Mouse (Mus musculus): Measurements from ENCODE around the gene Traf3ip2. TPM values are rescaled to one million over a fixed set of nuclear protein-coding genes. Genes with fewer than 3 reads are reported as not detected.

The Traf3ip2 gene
- 13.9 and 19.3 TPM in 2 replicates for polyA plus RNA-seq (2015; fragmentation: Nextera tagmentation; extraction: Ambion mirVana)

- no peak for DNase-seq (ENCODE audit: low spot score)
These were observed at the start of gene Traf3ip2 for GRCm38 (mm10) chr10:39612633-39612988. Gene Traf3ip2, plus strand, starts transcription at chr10:39612934.

- no peak for DNase-seq (ENCODE audit: low spot score)
These were observed 49.0 kb upstream of the Traf3ip2 start for GRCm38 (mm10) chr10:39563552-39564223.

- no peak for DNase-seq (ENCODE audit: low spot score)
These were observed 45.8 kb upstream of the Traf3ip2 start for GRCm38 (mm10) chr10:39566901-39567300.

- no peak for DNase-seq (ENCODE audit: low spot score)
These were observed 43.7 kb upstream of the Traf3ip2 start for GRCm38 (mm10) chr10:39568991-39569390.

- no peak for DNase-seq (ENCODE audit: low spot score)
These were observed 41.7 kb upstream of the Traf3ip2 start for GRCm38 (mm10) chr10:39571011-39571410.

- no peak for DNase-seq (ENCODE audit: low spot score)
These were observed 40.6 kb upstream of the Traf3ip2 start for GRCm38 (mm10) chr10:39572050-39572671.

- DNase-seq (ENCODE audit: low spot score) = peak; percentile 21
These were observed 40.1 kb upstream of the Traf3ip2 start for GRCm38 (mm10) chr10:39572672-39573051.

- DNase-seq (ENCODE audit: low spot score) = no peak
These were observed 36.3 kb upstream of the Traf3ip2 start for GRCm38 (mm10) chr10:39576466-39576865.

- DNase-seq (ENCODE audit: low spot score) = no peak
These were observed 32.3 kb upstream of the Traf3ip2 start for GRCm38 (mm10) chr10:39580477-39580876.

- no peak for DNase-seq (ENCODE audit: low spot score)
These were observed 30.3 kb upstream of the Traf3ip2 start for GRCm38 (mm10) chr10:39582385-39582784.

- no peak for DNase-seq (ENCODE audit: low spot score)
These were observed 29.0 kb upstream of the Traf3ip2 start for GRCm38 (mm10) chr10:39583718-39584117.

- DNase-seq (ENCODE audit: low spot score) = no peak
These were observed 25.3 kb upstream of the Traf3ip2 start for GRCm38 (mm10) chr10:39587290-39587925.

GRCm38 (mm10) chr10:39587973-39588746, 24.6 kb upstream of the Traf3ip2 start:
- DNase-seq (ENCODE audit: low spot score) = no peak

- DNase-seq (ENCODE audit: low spot score) = no peak
These were observed 22.8 kb upstream of the Traf3ip2 start for GRCm38 (mm10) chr10:39589765-39590546.

GRCm38 (mm10) chr10:39590629-39591028, 22.1 kb upstream of the Traf3ip2 start:
- DNase-seq (ENCODE audit: low spot score) = no peak

- no peak for DNase-seq (ENCODE audit: low spot score)
These were observed 20.2 kb upstream of the Traf3ip2 start for GRCm38 (mm10) chr10:39592501-39592900.

- no peak for DNase-seq (ENCODE audit: low spot score)
These were observed 18.0 kb upstream of the Traf3ip2 start for GRCm38 (mm10) chr10:39594716-39595115.

GRCm38 (mm10) chr10:39595862-39596261, 16.9 kb upstream of the Traf3ip2 start:
- DNase-seq (ENCODE audit: low spot score) = no peak

- no peak for DNase-seq (ENCODE audit: low spot score)
These were observed 15.5 kb upstream of the Traf3ip2 start for GRCm38 (mm10) chr10:39597116-39597791.

- DNase-seq (ENCODE audit: low spot score) = no peak
These were observed 14.9 kb upstream of the Traf3ip2 start for GRCm38 (mm10) chr10:39597792-39598183.

Measured in thymus, postnatal 0 days (tissue).